Mouse (Mus musculus): Measurements from ENCODE around the gene Fbxl17.

The Fbxl17 gene

GRCm38 (mm10) chr17:63108035-63108434 is 391.8 kb downstream of the Fbxl17 start:
- no peak for DNase-seq (ENCODE audit: low spot score in 2 of 2)

DNA sequence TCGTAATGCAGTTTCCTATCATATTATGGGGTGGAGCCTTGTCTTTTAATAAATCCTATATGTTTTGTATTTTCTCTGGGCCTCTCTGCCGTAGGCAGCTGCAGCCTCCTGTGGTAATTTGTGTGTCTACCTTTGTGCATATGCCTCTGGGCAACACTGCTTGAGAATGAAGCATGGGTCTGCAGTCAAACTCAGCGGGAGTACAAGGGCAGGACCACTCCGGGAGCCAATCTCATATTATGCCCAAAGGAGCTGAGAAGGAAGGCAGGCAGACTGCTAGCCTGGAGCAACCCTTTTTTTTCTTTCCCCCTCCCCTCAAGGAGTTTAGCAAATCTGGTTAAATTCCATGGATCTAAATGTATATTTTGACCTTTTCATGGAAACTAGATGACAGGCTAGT is 392.3 kb downstream of the Fbxl17 start:
- DNase-seq (ENCODE audit: low spot score in 2 of 2) = no peak

- DNase-seq (ENCODE audit: low spot score in 2 of 2) = no peak
Observed at GRCm38 (mm10) chr17:63095553-63095952, 404.3 kb downstream of the Fbxl17 start.

- no peak for DNase-seq (ENCODE audit: low spot score in 2 of 2)
Observed at GRCm38 (mm10) chr17:63095017-63095416, 404.8 kb downstream of the Fbxl17 start.

- DNase-seq (ENCODE audit: low spot score in 2 of 2) = no peak
Observed at GRCm38 (mm10) chr17:63093184-63093583, 406.6 kb downstream of the Fbxl17 start.

- no peak for DNase-seq (ENCODE audit: low spot score in 2 of 2)
Observed at GRCm38 (mm10) chr17:63092774-63093173, 407.0 kb downstream of the Fbxl17 start.

DNA sequence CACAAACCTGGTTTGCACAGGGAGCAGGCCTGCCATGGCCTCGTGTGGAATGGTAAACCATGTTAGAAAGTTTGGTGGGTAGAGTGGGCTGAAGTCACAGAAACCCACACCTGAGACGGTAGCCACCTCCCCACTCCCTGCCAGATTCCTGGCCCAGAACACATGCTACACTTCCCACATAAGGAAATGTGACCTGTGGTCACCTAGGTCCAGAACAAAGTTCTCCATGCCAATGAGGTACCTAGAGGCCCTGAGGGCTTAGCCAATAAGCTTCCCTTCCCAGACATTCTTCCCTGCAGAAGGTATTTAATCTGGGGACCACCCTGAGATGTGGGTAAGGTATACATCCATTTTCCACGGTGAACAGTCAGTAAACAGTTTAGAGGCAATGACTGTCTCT is 409.7 kb downstream of the Fbxl17 start:
- DNase-seq (ENCODE audit: low spot score in 2 of 2) = no peak

DNA sequence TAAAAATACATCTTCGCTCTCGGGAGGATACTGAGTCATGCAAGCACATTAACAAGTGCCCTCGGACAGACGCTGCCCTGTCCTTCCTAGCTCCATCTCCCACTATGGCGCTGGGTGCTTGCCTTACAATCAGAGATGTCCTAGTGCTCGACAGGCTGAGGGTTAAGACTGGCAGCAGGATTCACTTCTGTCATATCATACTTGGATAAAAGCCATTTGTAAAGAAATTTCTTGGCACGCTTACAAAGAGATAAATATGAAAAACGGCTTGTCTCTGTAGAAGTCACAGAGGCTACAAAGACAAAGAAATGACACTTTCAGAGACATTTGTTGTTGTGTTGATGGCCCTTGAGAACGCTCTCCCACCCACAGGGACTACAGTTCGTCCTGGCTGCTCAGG is 412.6 kb downstream of the Fbxl17 start:
- DNase-seq (ENCODE audit: low spot score in 2 of 2) = no peak

DNA sequence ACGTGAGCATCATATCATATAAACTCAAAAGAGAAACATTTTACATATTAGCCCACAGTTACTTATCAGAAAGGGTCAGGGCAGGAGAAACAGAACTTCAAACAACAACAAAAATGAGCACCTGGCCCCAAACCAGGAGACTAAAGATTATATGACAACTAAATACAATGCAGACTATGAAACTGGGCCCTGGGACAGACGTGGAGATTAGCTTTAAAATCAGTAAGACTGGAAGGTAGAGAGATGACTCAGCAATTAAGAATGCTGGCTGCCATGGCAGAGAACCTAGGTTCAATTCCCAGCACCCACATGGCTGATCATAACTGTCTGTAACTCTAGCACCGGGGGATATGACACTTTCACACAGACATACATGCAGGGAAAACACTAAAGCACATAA is 413.3 kb downstream of the Fbxl17 start:
- no peak for DNase-seq (ENCODE audit: low spot score in 2 of 2)

DNA sequence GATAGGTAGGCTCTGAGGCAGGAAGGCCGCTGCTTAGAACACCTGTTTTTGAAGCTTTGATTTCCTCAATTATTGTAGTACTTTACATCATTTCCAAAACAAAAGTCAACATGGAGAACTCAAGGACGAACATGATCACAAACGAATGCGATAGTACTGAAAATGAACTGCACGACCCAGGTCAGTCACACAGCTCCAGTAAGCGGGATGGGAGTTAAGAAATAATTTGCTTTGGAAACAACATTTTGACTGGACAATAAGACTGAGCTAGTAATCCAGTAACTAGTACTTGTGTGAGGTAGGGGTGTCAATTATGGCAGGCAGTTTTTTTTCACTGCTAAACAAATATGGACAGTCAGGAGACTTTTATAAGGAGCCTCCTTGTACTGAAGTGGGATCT is 414.6 kb downstream of the Fbxl17 start:
- no peak for DNase-seq (ENCODE audit: low spot score in 2 of 2)

- DNase-seq (ENCODE audit: low spot score in 2 of 2) = no peak
Observed at GRCm38 (mm10) chr17:63079087-63079486, 420.7 kb downstream of the Fbxl17 start.

- DNase-seq (ENCODE audit: low spot score in 2 of 2) = no peak
Observed at GRCm38 (mm10) chr17:63077509-63077908, 422.3 kb downstream of the Fbxl17 start.

DNA sequence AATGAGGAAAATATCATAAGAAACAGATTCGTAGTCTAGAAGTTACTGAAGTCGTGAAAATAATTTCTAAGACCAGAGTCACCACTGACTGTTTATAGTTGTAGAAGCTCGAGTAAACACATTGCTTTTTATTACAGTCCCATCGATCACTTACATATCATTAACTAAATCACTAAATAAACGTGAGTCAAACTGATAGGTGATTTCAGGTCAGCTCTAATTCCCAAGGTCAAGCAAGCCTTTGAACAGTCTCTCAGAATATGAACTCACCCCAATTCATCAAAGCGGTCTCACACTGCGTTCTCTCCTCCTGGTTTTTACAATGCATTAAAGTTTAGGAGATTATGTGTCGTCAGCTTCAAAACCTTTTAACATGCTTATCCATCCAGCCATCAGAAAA is 423.2 kb downstream of the Fbxl17 start:
- DNase-seq (ENCODE audit: low spot score in 2 of 2) = no peak

DNA sequence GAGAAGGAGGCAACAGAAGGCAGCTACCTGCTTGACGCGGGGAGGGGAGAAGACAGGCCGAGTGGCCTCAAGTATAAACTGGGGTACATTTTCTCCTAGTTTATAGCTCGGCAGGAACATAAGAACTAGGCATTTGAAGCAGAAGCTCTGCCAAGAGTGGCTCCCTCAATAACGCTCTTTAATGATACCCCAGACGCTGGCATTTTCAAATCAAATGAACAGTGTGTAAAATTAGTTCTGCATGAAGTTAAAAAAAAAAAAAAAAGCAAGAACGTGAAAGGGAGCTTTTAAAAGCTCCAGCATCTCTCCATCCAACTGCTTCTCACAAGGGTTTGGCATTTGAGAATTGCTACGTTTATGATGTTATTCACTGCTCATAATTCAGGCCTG is 423.8 kb downstream of the Fbxl17 start:
- DNase-seq (ENCODE audit: low spot score in 2 of 2) = no peak

DNA sequence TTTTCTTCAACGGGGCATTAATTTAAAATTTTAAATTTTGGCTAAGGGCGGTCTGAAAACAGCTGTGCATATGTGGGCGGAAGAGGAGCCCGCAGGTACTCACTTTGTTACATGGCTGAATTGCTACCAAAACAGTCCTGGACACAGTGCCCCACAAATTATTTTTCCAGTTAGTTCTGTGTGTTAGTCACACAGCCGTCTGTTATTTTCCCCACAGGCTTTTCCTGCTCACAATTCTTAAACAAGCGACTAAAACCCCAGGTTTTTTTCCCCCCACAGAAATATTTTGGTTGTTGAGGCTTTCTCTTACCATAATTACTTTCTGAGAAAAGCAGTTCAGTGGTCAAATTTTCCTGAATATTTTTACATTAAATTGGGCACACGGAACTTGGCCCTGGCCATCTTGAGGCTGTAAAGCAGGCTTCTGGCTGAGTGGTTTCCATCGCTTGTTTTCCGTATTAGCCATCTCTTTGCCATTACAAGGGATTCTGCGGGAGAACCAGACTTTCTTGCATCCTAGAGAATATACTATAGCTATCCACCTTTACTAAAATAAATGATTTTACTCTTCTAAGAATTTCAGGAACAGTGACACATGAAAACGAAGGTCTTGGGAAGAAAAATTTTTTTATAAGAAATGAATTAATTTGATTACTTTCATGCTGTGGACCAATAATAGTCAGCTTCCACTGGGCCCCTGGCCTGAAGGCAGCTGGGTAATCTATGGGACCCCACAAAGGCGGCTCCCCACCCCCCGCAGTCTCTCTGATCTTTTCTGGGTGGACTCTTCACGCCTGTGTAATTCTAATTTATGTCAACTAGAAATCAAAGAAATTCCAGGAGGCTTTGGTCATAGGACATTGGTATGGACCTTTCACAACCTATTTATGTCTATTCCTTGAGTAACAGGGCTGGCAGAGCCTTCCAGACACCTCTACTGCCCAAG is 424.5 kb downstream of the Fbxl17 start:
- DNase-seq (ENCODE audit: low spot score in 2 of 2) = no peak

DNA sequence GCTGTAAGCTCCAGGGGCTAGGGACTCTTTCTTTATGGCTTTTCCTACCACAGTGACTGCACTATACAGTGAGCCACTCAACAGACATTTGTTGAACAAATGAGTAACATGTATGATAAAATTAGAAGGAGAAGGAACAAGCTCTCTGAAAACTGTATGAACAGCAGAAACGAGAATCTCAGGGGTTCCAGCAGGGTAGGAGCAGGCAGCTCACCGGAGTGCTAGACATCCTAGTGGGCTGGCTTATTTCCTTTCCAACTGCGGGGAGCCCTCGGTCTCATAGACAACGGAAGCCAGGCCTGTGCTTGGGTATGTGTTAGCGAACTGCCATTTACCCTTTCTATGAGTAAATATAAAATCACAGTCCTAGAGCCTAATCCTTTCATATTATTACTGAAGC is 426.5 kb downstream of the Fbxl17 start:
- no peak for DNase-seq (ENCODE audit: low spot score in 2 of 2)

GRCm38 (mm10) chr17:63071134-63071923 is 428.5 kb downstream of the Fbxl17 start:
- peak in 1 of 2 experiments; percentile 43 for DNase-seq (ENCODE audit: low spot score in 2 of 2)

- DNase-seq (ENCODE audit: low spot score in 2 of 2) = peak in 1 of 2 experiments; percentile 38
Observed at GRCm38 (mm10) chr17:63070161-63070761, 429.6 kb downstream of the Fbxl17 start.

DNA sequence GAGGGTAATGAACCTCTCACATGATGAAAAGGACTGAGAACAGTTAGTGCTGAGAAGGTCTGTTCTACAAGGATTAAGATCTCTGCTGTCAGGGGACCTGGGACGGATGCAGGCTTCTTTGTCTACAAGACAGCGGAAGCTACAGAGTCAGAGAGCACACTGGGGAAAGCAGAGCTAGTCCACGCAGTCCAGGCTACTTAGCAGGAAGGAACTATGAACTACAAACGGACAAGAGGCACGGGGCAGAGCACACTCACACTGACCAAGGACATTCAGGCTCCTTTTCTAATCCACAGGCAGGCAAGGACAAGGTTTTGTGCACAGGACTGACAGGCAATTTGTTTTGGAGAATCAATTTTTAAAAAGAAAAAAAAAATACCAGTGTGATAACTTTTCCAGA is 437.0 kb downstream of the Fbxl17 start:
- no peak for DNase-seq (ENCODE audit: low spot score in 2 of 2)

- DNase-seq (ENCODE audit: low spot score in 2 of 2) = no peak
Observed at GRCm38 (mm10) chr17:63061786-63062185, 438.0 kb downstream of the Fbxl17 start.

GRCm38 (mm10) chr17:63060814-63061213 is 439.0 kb downstream of the Fbxl17 start:
- DNase-seq (ENCODE audit: low spot score in 2 of 2) = no peak

DNA sequence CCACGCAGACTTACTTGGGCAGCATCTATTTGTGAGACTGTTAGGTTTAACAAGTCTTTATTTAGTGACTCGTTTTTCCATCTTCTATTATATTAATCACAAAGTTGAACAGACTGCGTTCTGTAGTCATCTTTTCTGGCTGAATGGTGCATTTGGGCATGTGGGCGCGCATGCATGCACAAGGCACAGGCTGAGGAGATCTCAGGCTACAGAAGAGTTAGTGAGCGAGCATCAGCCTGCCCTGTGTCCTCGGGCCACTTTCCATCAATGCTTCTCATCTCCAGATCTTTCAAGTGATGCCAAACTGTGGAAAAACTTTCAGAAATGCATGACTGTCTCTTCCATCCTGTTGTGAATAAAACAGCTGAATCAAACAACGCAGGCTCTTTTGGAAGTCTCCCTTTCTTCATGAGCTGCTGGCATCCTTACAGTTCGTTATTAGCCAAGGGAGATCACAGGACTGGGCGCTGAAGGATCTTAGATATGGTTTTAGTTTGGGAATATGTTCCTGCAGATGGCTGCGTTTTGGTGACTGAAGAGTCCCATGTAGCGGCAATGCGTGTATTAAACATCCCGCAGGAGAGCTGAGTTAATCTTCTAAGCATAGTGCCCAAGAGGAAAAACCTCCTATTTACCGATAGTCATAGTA is 442.0 kb downstream of the Fbxl17 start:
- peak in 1 of 2 experiments; percentile 38 for DNase-seq (ENCODE audit: low spot score in 2 of 2)

Data from right cerebral cortex, postnatal 10 days (tissue).